Mouse (Mus musculus): ENCODE measurements around the gene Cpne5.
"Not testable (repeated sequence)": the region's sequence is repeated elsewhere in the genome, so short reads cannot be mapped to it uniquely, and the experiment has no call there.

Gene Cpne5

GRCm38 (mm10) chr17:29237772-29238420 lies at the start of gene Cpne5:
Cpne5 (minus strand) TSS chr17:29238167.
- peak; percentile 39 to 59 for DNase-seq

GRCm38 (mm10) chr17:29282216-29282952 lies 44.4 kb upstream of the Cpne5 start:
- DNase-seq = no peak

GRCm38 (mm10) chr17:29281541-29281940 lies 43.6 kb upstream of the Cpne5 start:
- DNase-seq = no peak

GRCm38 (mm10) chr17:29280422-29280821 lies 42.5 kb upstream of the Cpne5 start:
- no peak for DNase-seq

GRCm38 (mm10) chr17:29273889-29274288 lies 35.9 kb upstream of the Cpne5 start:
- no peak for DNase-seq

- no peak for DNase-seq
Measured at GRCm38 (mm10) chr17:29273156-29273555, 35.2 kb upstream of the Cpne5 start.

GRCm38 (mm10) chr17:29270148-29270698 lies 32.3 kb upstream of the Cpne5 start:
- DNase-seq = no peak

- DNase-seq = no peak
Measured at GRCm38 (mm10) chr17:29269349-29269706, 31.4 kb upstream of the Cpne5 start.

GRCm38 (mm10) chr17:29268682-29269348 lies 30.8 kb upstream of the Cpne5 start, which contains the start of gene BC004004:
BC004004 (plus strand) TSS chr17:29268788.
- DNase-seq = peak; percentile 98

- peak in 1 of 2 experiments; percentile 31 for DNase-seq
Measured at GRCm38 (mm10) chr17:29267931-29268681, 30.1 kb upstream of the Cpne5 start.

GRCm38 (mm10) chr17:29267040-29267439 lies 29.1 kb upstream of the Cpne5 start:
- not testable (repeated sequence) for DNase-seq

- DNase-seq = no peak
Measured at GRCm38 (mm10) chr17:29264760-29265159, 26.8 kb upstream of the Cpne5 start.

- peak; percentile 87 to 88 for DNase-seq
Measured at GRCm38 (mm10) chr17:29263840-29264633, 26.1 kb upstream of the Cpne5 start, which contains the start of gene Ppil1. Ppil1 (minus strand) TSS chr17:29264186.

- DNase-seq = no peak
Measured at GRCm38 (mm10) chr17:29263417-29263816, 25.4 kb upstream of the Cpne5 start.

GRCm38 (mm10) chr17:29262259-29262649 lies 24.3 kb upstream of the Cpne5 start:
- no peak for DNase-seq

- no peak for DNase-seq
Measured at GRCm38 (mm10) chr17:29261603-29262258, 23.8 kb upstream of the Cpne5 start.

- no peak for DNase-seq
Measured at GRCm38 (mm10) chr17:29260501-29260900, 22.5 kb upstream of the Cpne5 start.

GRCm38 (mm10) chr17:29259489-29259888 lies 21.5 kb upstream of the Cpne5 start:
- DNase-seq = peak; percentile 87 to 91

- DNase-seq = no peak
Measured at GRCm38 (mm10) chr17:29258921-29259320, 21.0 kb upstream of the Cpne5 start.

GRCm38 (mm10) chr17:29258025-29258558 lies 20.1 kb upstream of the Cpne5 start:
- no peak for DNase-seq

- DNase-seq = no peak
Measured at GRCm38 (mm10) chr17:29257001-29257511, 19.1 kb upstream of the Cpne5 start.
